Mouse (Mus musculus): ENCODE measurements around the gene Lin7a.

GRCm38 (mm10) chr10:107251271-107251670, 20.2 kb upstream of the Lin7a start:
- TF ChIP-seq POLR2A (IDR thresholded peaks at IDR 0.05; ENCODE audit: borderline replicate concordance, low read depth, low read length) (no peak), CTCF (IDR thresholded peaks at IDR 0.05; ENCODE audit: low read depth, low read length) (no peak)

Measured in bone marrow macrophage, adult 2 months (primary cell).